Mouse (Mus musculus): Measurements from ENCODE around the gene Hddc3.

DNA sequence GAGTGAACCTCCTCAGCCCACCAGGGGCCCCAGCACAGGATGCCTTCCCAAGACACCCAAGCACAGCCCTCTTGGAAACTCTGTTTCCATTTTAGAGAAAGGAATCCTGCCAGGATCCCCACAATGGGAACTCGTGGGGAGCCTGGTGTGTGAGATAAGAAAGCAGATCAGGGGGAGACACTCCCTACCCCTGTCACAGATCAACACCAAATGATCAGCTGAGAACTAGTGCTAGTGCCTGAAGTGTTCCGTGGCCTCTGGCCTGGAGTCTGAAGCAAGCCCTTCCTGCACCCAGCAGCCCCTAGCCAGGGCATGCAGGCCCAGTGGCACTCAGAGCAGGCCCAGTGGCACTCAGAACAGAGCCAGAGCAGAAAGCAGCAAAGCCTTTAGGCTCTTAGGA is 7.9 kb downstream of the Hddc3 start:
- TF ChIP-seq CTCF (IDR thresholded peaks at IDR 0.05; ENCODE audit: borderline replicate concordance, control insufficient read depth, extremely low read depth, insufficient read depth, low read length, poor library complexity), result no peak
- no peak for TF ChIP-seq POLR2A (IDR thresholded peaks at IDR 0.05; ENCODE audit: control insufficient read depth, extremely low read depth, insufficient read depth, low read length, poor library complexity)

All from thymus, adult 2 months (tissue).